Mouse (Mus musculus) adrenal gland, postnatal 4 days (tissue): Measurements from ENCODE around the gene Aox4. TPM values are rescaled to one million over a fixed set of nuclear protein-coding genes. Genes with fewer than 3 reads are reported as not detected.

Experiments
- DNase-seq, 2 experiments: peaks; one replicate each; pipeline ENCODE4 v3.0.0; 2021 to 2022; ENCODE audit warnings: low spot score in 2 of 2, mixed read lengths in 2 of 2
- total RNA-seq, 2 experiments: library from RNA; stranded (reverse); gene quantifications; 2 replicates each; pipeline ENCODE4 v1.2.3; 2021

Aox4 gene
- total RNA-seq, 2 experiments from 2014 or later = 0.06 to 0.25 TPM

DNA sequence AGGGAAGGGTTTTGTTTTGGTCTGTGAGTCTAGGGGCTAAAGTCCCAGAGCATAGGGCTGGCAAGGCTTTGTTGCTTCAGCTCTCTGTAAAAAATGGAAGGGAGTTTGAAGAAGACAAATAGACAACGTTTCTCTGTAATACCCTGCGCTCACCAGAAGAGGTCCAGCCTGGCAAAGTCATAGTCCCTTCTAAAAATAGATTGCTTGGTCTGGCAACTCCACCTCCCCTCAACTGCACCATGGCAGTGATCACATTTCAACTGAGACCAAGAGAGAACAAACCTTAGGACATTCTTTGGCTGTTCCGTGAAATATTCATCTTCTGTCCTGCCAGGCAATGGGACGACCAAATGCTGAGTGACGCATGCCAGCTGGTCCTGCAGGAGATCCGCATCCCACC lies 30.1 kb downstream of the Aox4 start:
- DNase-seq = no peak

DNA sequence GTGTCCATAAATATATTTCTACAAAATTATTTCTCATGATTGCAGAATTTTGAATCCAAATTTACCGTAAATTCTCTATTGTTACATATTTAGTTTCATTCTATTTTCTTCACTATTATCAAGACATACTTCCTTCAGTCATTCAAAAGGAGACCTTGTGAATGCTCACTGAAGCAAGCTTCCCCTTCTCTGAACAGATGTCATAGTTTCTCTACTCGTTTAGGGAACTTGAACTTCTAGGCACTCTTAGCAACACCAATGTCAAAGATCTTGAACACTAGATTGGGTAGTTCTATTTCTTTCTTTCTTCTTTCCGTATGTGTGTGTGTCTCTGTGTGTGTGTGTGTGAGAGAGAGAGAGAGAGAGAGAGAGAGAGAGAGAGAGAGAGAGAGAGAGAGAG lies 34.3 kb downstream of the Aox4 start:
- no peak for DNase-seq

DNA sequence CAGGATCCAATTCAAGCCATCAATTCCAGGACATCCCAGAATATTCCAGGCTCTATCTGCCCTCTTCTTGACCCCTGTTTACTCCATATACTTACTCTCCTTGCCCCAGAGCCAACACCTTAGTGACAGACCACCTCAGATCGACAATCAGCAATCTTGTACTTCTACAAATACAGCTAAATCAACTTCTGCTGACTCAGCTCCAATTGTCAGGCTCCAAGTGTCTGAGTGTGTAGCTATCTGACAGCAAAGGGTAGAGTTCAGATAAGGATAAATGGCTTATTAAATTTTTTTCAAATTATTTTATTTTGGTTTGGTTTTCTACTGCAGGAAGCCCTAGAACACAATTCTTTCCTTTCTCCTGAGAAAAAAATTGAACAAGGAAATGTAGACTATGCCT lies 38.3 kb downstream of the Aox4 start:
- DNase-seq = no peak

DNA sequence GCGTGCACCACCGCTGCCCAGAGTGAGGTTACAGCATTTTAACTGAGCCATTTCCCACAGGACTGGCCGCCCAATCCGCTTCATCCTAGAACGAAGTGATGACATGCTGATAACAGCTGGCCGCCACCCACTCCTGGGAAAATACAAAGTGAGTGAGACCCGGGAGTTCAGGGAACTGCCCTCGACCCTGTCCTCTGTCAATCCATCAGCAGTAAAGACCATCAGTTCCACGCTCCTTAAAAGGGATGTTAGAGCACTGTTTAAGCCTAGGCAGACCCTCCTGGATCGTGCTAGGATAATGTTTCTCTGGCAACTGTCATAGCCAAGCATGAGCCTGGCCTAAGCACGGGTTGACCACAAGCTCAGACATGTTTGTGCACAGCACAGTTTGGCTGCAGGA lies 43.3 kb downstream of the Aox4 start:
- no peak for DNase-seq

DNA sequence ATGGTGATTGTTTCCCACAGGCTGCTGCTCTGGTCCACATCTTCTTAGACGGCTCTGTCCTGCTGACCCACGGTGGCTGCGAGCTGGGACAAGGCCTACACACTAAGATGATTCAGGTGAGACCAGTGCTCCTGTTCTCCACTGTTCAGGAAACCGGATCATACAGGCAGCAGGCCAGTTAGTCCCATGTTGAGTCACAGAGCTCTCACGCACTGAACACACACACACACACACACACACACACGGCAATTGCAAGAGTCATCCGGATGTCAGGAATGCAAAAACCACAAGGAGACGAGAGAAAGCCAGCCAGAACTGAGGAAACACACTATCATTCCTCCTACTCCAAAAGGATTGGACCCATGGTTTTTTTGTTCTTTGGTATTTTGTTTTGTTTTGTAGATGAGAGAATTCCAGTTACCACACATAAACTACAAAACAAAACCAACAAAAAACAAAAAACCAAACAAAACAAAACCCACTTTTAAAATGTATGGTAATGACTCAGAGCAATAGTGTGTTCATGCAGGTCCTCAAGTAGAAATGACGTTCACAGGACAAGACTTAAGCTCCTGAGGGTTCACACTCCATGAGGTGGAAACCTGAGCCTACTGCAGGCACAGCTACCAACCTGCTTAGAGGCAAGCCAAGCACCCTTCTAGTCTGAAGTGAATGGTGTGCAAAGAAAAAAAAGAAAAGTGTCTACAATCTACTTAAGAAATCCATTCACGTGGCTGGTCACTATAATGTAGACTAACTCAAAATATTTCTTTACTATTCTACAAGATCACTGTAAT lies 47.2 kb downstream of the Aox4 start:
- no peak for DNase-seq

DNA sequence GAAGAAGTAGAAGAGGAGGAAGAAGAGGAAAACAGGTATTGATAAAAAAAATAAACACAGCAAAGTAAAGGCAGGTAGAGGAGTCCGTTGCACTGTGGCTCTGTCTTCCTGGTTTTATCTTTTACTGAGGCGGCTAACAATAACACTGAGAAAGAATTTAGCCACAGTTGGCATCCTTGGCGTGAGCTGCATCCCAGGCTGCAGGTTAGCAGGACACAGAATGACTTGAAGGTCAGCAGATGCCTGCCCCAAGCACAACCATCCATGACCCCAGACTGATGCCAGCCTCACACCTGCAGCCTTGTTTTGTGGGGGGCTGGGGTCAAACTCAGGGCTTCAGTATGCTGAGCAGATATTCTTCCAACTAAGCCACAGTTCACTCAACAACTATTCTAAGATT lies 50.1 kb downstream of the Aox4 start:
- no peak for DNase-seq

DNA sequence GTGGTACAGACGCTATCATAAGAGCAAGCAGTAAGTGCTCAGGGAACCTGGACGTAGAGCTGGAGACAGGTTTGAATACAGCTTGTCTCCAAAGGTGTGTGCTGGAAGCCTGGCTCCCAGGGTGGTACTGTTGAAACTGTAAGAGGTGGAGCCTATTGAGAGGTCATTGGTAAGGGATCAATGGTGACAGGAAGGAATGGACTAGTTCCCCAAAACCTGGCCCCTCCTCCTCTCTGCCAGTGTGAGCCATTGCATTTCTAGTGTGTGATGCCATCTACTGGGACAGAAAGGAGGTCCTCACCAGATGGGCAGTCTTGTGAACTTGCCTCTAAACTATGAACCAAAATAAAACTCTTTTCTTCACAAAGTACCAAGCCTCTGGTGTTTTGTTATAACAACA lies 58.0 kb downstream of the Aox4 start:
- no peak for DNase-seq

DNA sequence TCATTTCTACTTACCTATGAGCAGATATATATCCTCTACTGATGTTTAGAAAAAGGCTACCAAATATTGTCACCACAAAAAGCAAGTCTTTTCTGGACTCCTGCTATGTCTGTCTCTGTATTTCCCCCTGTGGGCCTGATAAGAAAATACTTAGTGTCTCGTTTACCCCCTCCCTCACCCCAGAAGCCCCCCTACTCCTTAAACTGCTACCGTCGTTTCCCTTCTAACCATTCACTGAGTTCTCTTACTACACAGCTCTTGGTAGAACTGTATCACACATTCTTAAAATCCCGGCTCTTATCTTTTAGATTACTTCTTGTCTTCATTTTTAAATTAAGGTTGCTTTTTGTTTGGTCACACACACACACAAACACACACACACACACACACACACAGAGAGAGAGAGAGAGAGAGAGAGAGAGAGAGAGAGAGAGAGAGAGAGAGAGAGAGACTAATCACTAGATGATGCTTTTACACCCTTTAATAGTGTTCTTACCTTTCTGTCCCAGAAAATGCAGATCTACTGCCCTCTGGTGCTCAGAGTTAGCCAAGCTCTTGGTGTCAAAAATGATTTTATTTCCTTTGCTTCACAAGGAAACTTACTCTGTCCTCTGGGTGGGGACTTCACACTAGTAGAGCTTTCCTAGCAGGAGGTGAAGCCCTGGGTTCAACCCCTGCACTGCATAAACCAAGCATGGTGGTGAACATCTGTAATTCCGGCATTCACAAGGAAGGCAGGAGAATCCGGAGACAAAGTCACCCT lies 60.8 kb downstream of the Aox4 start:
- DNase-seq = no peak

DNA sequence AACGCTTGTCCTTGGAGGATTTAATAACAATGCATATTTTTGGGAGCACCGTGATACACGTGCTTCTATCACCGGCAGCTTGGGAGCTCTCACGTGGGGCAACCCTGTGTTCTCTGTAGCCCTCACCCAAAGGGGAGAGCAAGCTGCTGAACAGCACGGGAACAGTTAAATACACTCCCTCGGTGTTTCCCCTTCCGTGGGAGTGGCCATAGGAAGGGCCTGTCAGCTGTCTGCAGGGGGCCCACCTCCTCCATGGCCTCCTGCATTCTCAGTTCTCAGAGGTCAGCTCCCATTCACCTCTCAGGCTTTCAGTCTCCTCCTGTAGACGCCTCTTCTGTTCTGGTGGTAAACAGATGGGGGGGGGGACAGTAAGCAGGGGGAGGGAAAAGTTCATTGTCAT lies 65.7 kb downstream of the Aox4 start:
- no peak for DNase-seq

DNA sequence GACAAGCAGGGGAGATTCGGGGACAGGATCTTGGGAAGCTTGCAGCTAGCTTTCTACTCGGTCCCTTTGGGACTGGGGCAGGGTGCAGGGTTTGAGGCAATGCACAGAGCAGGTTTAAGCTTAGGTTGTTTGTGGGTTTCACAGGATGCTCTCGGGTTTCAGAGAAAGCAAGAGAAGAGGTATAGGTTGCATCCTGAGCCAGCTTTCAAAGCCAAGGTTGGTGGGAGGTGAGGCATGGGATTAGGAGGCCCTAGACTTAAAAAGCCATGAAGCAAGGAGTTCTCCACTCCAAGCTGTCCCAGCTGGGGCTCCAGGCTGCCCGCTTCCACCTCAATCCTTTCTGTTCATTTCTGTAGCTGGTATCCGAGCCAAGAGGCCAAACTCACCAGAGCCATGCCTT lies 67.8 kb downstream of the Aox4 start, which contains the start of gene Aox2:
Gene Aox2 (plus strand): TSS at position 301 of the 400 bp plus-strand sequence.
- no peak for DNase-seq

DNA sequence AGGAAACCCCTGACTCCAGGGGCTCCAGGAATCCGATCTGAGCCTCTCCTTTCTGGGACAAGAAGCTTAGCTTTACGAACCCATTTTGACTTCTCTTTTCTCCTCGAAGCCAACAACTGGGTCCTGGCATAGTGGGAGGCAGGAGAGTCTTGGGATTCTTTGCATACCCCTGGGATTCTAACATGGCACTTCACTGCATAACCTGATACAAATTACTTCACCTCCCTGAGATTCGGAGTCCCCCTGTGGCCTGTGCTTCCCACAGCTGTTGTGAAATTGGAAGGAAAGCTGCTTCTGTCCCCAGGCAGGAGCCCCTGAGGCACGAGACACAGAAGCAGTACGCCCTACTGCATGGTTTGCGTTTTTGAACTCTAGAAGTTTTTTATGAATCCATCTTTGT lies 68.3 kb downstream of the Aox4 start:
- DNase-seq = no peak

DNA sequence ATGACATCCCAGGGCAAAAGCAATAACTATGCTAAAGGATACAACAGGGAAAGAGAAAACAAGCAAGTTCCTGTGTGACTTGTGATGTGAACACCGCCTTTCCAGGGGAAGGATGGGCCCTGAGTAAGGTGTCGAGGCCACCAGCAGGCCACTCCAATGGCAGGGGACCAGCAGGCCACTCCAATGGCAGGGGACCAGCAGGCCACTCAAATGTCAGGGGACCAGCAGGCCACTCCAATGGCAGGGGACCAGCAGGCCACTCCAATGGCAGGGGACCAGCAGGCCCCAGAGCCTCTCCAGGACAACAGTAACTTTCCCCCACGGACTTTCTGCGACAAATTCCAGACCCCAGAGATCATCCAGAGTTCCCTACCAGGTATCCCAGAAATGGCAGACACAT lies 70.2 kb downstream of the Aox4 start:
- no peak for DNase-seq

DNA sequence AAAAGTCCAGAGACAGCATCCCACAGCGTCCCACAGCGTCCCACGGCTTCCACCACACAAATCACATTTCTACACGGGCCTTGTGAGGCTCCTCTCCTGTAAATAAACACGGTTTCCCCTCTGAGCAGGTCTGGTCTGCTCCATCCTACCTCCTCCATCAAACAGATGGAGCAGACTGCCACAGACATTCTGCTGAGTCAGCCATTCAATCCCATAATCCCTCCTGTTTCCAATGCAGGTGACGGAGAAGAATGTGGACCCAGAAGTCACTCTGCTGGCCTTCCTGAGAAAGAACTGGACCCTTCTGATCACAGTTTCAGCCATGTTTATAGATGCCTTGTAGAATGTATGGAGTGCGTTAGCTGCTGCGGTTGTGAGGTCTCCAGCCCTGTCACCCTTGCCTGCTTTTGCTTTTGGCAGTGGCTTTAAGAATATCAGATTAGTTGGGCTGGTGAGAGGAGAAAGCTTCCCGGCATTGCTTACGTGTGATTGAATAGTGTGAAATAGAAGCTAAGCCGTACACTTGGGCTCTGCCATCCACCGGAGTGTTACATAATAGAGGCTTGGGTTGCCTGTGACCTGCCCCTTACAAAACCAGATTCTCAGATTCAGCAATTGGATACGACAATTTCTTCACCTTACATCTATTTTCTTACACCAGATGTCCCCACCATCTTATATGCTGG lies 70.9 kb downstream of the Aox4 start:
- DNase-seq = no peak

DNA sequence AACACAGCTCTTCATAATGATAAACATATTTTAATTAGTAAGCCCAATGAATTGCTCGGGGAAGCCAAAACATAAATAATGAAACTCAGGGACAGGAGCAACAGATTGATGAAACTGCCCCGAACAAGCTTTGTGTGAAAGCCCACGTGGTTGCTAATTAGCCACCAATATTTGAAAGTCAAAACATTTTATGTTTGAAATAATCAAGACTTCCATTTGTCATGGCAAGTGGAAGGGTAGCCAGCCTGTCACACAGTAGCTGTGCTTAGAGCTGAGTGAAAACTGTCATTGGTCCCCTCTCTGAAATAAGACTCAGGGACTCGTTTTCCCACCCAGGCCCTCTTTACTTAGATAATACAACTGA lies 71.4 kb downstream of the Aox4 start:
- no peak for DNase-seq

DNA sequence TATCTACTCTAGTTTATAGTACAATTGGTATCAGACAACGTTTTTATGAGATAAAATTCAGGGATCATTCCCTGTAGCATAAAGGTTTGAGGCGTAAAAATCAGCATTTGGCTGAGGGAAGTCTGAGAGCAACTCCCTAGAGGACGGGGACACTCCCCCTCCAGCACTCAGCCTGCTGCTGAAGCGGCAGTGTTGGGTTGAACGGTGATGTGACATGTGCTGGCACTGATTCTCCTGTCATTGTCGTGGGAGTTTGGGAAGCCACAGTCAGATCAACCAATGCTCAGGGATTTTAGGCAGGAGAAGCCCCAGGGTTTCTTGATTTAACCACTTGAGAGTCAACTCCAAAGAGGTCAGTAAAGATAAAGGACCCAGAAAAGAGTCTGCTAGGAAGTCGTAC lies 74.3 kb downstream of the Aox4 start:
- no peak for DNase-seq

DNA sequence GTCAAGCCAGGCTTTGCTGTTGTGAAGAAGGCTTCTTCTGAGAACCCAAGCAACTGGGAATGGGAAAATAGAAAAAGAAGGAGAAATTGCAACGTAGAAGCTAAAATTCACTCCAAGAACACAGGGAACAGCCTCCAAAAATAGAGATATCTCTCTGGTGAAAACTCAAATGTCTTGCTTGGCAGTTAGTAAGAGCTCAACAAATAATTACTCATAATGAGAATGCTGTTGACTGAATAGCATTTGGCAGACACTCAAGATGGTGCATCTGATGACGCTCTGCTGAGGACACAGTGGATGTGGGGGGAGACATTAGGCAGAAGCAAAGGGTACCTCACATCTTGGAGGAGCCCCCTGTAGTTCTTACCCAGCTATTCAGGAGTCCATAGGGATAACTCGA lies 77.9 kb downstream of the Aox4 start:
- no peak for DNase-seq

DNA sequence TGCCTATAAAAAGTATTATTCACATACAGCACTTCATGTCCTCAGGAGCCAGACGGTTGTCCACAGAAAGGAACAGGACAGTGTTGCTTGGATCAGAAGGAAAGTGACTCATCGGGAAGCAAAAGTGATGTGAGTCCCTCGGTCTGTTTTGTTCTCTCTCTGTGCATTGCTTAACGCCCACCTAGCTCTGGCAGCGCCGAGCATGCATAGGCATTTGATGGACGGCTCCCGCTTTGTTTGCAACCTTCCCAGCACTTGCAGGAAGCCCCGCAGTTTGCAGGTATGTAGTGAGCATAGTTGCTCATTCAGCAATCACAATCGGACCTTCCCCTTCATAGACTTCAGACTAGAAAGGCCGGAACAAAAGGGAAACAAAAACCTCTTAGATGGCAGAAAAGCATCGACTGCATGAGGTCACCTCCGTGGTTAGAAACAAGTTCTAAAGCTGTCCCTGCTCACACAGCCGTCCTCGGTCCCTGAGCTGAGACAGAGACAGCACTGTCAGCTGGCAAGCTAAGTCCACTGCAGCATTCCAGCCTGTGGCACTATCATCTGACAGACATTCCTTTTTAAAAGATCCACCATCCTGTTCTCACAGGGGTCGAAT lies 79.8 kb downstream of the Aox4 start:
- DNase-seq = no peak

DNA sequence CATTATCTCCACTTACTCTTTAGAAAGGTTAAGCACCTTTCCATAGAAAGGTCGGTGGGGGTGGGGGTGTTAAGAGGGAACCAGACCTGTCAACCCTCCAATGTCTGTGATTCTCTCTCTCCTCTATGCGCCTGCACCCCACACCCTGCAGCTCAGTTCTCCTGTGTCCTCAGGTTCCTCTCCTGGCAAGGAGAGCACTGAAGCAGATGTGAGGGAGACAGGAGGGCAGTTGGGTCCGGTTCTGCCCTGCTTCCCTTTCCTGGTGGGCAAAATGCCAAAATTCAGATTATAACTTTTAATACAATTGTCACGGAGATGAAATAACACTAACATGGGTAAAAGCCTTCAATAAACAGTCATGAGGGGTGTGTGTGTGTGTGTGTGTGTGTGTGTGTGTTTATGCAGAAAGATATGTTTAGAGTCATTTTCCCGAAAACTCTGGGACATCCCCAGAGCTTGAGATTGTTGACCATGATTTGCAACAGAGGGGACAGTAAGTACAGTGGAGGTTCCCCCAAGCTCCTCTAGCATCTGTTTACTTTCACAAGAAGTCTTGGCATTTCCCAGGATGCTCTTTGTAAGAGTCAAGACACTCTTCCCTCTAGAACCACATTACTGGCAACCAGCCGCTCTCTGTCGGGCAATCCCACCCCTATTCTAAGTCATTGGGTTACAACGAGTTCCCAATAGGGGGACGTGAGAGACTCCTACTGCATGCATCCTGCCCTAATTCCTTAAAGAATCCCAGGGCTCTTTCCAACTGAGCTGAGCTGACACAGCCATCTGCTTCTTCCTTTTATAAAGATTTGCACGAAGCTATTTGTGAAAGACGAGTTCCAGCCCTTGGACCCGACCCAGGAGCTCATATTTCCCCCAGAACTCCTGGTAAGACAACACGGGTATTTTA lies 81.5 kb downstream of the Aox4 start:
- DNase-seq = no peak

DNA sequence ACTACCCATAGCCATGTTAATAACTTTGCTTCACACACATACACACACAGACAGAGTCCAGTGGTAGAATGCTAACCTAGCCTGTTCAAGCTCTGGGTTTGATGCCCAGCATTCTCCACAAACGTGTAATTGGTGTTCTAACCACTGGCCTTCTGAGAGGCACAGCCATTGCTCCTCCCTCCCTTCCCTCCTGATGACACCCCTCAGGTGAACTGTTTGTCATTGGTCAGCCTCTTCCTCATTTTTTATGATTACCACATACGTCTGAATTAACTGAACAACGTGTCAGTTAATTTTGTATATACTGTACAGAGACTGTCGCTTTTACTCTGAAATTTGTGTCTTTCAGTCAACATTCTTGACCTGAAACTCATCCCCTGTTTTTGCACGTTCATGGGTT lies 84.5 kb downstream of the Aox4 start:
- DNase-seq = no peak

DNA sequence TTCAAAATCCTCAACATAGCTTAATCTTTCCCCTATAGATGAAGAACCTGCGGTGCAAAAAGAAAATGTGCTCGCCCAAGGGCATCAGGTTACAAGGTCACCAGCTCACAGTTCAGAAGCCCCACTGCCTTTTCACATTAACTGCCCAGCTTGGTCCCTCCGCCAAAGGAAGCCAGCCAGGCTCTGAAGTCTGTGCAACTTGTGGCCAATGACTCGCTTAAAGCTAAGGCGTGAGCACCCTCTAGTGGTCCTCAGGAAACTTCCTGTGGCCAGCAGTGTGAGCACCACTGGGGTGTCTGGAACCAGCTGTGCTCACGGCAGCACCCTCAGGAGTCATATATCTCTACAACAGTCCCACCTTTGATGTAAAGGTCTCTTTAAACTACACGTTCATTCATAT lies 86.1 kb downstream of the Aox4 start:
- peak; percentile 32 to 40 for DNase-seq

DNA sequence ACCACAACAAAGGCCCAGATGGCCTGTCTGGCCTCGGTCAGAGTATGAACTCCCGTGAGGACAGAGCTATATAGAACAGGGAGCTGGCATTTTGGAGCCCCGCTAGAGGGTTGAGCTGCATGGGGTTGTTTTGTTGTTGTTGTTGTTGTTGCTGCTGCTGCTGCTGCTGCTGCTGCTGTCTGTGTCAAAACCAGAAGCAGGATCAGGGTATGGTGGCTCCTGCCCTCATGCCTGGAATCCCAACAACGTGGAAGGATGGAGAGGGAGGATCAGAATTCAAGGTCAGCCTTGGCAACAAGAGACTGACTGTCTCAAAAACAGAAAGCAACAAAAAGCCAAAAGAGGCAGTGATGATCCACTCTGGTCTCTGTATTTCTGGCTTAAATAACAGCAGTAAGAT lies 86.6 kb downstream of the Aox4 start:
- no peak for DNase-seq
